Mouse (Mus musculus): ENCODE results near the gene Pank3. TPM values are rescaled to one million over a fixed set of nuclear protein-coding genes. Genes with fewer than 3 reads are reported as not detected.
"Not testable (repeated sequence)": the region's sequence is repeated elsewhere in the genome, so short reads cannot be mapped to it uniquely, and the experiment has no call there.

Gene Pank3
- total RNA-seq, 2 experiments from 2014 or later = 18.3 to 20.5 TPM

DNA sequence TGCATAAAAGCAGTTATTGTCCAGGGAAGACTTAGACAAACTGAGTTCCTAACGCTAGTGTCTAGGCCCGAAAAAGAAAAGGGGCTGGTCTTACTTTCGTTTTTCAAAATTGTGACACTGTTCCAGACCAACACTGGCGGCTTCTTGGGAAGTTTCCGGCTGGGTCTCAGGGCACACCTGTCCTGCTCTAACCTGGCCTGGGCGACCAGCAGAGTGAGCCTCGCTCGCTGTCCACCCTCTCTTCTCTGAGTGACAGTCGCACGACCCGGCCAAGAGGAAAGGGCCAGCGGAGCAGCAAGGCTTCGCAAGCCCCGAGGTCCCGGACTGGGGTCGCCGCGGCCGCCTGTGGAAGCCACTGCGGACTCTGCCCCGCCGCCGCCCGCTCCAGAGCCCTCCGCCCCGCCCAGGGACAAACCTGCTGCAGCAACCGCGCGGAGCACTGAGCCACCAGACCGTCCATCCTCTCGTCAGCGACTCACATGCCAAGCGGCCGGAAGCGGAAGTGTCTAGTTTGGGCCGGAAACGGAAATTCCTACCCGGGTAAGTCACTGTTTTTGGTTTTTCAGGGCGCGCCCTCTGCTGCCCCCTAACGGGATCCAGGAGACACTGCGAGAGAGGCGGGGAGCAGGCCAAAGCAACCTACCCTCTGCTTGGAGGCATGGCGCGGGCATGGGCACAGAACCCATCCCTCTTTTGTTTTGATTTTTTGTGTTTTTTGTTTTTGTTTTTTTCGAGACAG is 64.9 kb downstream of the Pank3 start, which contains the start of gene Rars:
TSS of gene Rars (minus strand) at position 485 of the 739 bp plus-strand sequence.
- Histone ChIP-seq H3K4me3 (peak within 1 kb of the TSS; percentile 90), H3K27ac (peak within 1 kb of the TSS; percentile 91)
- intact Hi-C loops (cut with DNase I) = loop anchor here (5.0 to 10.0 kb wide), 2 partner anchors 67 to 999 kb away; partner anchors contain the start of genes Pank3 and Spdl1
- DNase-seq = peak; percentile 95
- TF ChIP-seq CTCF (IDR thresholded peaks at IDR 0.05) = peak; percentile 100

DNA sequence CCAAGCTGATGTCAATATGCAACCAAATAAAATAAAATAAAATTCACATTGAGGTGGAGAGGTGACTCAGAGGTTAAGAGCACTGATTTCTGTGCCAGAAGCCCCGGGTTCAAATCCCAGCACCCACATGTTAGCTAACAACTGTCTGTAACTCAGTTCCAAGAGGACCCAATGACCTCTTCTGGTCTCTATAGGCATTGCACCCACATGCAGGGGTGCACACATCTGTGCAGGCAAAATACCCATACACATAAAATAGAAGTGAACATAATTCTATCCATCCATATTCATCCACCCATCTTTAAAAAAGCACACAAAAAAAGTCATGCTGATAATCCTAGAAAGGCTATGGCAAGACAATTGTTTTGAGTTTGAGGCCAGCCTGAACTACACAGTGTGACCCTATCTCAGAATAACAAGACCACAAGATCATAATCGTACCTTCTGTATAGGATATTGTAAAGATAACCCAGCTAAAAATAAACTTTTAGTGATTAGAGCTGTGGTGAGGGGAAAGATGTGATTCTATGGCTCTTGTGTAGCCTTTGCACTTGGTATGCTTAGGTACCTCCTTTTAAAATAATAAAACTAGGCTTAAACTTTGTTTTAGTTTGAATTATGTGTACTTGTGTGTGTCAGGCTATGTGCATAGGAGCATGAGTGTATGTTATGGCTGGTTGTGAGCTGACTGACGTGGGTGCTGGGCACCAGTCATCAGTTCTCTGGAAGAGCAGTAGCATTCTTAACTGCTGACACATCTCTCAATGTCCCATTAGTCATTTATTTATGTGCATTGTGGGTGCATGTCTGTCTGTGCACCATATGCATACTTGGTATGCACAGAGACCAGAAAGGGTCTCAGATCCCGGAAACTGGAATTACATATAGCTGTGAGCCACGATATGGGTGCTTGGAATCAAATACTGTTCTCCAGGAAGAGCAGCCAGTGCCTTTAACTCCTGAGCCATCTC is 68.2 kb downstream of the Pank3 start:
- DNase-seq = no peak
- TF ChIP-seq CTCF (IDR thresholded peaks at IDR 0.05) = no peak
- Histone ChIP-seq H3K4me3 (peak overlapping the region; percentile 64), H3K27ac (peak overlapping the region; percentile 83)
- intact Hi-C loops (cut with DNase I) = loop anchor here (10.0 kb wide), 1 partner anchor 1003 kb away; the partner anchor contains the start of gene Spdl1

DNA sequence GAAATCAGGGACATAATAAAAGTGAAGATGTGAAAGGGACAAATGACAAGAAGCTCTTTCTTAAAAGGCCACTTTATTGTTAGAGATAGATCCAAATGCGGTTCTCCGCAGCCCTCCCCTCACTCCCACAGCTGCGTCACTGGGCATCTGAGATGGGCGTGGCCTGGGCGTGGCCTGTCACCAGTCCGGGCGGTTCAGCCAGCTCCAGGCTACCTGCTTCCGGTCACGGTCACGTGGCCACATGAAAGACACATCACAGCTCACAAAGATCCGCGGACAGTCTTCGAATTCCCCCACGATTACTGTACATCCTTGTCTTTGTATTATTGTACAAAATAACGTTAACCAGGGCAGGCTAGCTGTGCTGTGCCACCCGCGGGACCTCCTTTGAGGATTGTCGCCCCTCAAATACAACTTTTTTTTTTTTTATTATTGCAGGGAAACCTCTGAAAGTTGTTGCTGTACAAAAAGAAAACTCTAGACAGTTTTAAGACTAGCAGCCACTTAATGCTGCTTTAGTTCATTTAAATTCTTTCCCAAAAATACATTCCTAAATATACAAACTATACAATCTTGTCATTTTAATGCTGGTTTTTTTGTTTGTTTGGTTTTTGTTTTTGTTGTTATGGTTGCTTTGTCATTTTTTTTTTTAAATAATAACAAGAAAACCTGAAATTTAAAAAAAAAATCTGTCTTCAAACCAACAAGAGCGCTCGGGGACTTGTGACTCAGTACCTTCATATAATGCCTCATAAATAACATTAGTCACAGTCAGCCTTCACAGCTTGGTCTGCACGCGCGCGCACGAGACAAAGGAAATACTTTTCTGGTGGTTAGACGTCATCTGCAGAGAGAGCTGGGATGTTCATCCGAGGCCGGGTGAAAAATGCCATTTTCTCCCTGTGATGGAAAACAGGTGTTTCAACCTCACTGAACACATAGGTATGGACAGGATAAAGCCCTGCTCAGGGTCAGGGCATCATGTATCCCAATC is 69.4 kb downstream of the Pank3 start:
- TF ChIP-seq CTCF (IDR thresholded peaks at IDR 0.05) = no peak
- DNase-seq = peak; percentile 96
- Histone ChIP-seq H3K4me3 (peak overlapping the region; percentile 64), H3K27ac (peak overlapping the region; percentile 83)
- intact Hi-C loops (cut with DNase I) = loop anchor here (10.0 kb wide), 1 partner anchor 1004 kb away; the partner anchor contains the start of gene Spdl1

DNA sequence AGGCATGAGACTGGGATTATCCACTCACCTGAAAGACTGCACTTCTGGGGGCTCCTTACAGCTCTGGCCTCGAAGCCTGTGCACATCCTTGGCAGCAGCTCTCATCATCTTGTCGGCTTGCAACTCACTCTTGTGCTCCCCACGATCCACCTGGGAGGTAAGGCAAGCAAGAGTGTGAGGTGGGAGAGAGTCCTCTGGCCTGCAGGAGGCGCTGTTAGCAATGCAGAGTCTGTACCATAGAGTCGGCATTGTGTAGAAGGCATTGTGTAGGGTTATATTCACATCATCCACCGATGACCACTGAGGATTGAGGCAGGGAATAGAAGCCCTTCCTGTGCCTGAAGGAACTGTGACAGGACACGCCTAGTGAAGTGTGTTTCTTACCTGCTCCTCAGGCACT is 71.0 kb downstream of the Pank3 start:
- intact Hi-C loops (cut with DNase I) = loop anchor here (5.0 kb wide), 1 partner anchor 162 kb away; no protein-coding TSS in a partner anchor
- DNase-seq = no peak
- no peak overlapping the region for H3K27ac ChIP-seq
- TF ChIP-seq CTCF (IDR thresholded peaks at IDR 0.05) = peak; percentile 20; the same call in 1 of the 2 replicates
- H3K4me3 ChIP-seq = no peak overlapping the region

DNA sequence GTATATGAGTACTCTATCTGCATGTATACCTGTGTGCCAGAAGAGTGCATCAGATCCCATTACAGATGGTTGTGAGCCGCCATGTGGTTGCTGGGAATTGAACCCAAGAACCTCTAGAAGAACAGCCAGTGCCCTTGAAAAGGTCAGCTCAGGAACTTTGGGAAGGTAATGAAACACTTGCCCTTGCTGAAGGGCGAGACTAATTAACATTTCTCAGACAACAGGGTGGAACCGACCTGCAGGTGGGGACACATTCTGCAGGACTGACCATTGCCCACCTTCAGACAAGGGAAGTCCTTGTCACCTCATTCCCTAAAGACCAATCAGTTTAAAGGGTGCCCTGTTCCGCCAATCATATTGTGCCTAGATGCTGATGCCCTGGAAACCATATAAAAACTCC is 71.5 kb downstream of the Pank3 start:
- DNase-seq = not testable (repeated sequence)
- intact Hi-C loops (cut with DNase I) = loop anchor here (5.0 kb wide), 1 partner anchor 161 kb away; no protein-coding TSS in a partner anchor

More for the DNA sequence above, 71.5 kb downstream of the Pank3 start:
- not testable (repeated sequence) for H3K4me3 ChIP-seq, H3K27ac ChIP-seq

Small RNAs within 50 kb of the gene (microRNA-seq; reads per million reads assigned to microRNA genes)
- not detected for gene Mir103-1

Other genes starting within 250 kb of the Pank3 start
- not detected for gene Fbll1, start 29.4 kb downstream of the Pank3 start, total RNA-seq (2021)
- gene Rars, start 65.0 kb downstream of the Pank3 start, total RNA-seq (2021) = 10 to 100 TPM; 40.7 to 43.1 TPM
- not detected for gene Wwc1, start 211.0 kb downstream of the Pank3 start, total RNA-seq (2021)

Data from gastrocnemius, adult 2 months (tissue).